Mouse (Mus musculus) bone marrow, adult 2 months (tissue): ENCODE data around the gene Rnasek.

Experiments used
- CTCF ChIP-seq: fragments of 200-500 bp; IDR thresholded peaks from 2 replicates; pipeline ENCODE4 v1.5.1; 2011; ENCODE audit warnings: low read length, control low read depth; ENCODE audit not compliant: control insufficient read depth, insufficient read depth
- POLR2A ChIP-seq: fragments of 200-500 bp; IDR thresholded peaks from 2 replicates; pipeline ENCODE4 v1.6.1; 2011; ENCODE audit warnings: low read depth, mild to moderate bottlenecking, control low read depth, low read length, borderline replicate concordance; ENCODE audit not compliant: control insufficient read depth

- TF ChIP-seq CTCF (no peak), POLR2A (no peak)
Measured at GRCm38 (mm10) chr11:70271641-70272040, 32.0 kb upstream of the Rnasek start.
